Mouse (Mus musculus) MEL (cell line): Measurements from ENCODE around the gene Wnt2b.

Source experiments
- CHD2 ChIP-seq: IDR thresholded peaks from 2 replicates; pipeline ENCODE4 v1.6.1; 2011; ENCODE audit warnings: low read length, improper control_type of control experiment
- CTCF ChIP-seq, 3 experiments: IDR thresholded peaks in 2 of 3; conservative IDR thresholded peaks in 1 of 3; 2 replicates each; pipeline ENCODE4 v1.5.1; 2011 to 2012; ENCODE audit warnings: low read length in 3 of 3, low read depth in 2 of 3, mild to moderate bottlenecking in 2 of 3, improper control_type of control experiment in 1 of 3, inconsistent platforms in 1 of 3, mixed read lengths in 1 of 3, moderate library complexity in 1 of 3; ENCODE audit not compliant: control insufficient read depth in 1 of 3, insufficient read depth in 1 of 3, poor library complexity in 1 of 3, severe bottlenecking in 1 of 3
- EP300 ChIP-seq, 2 experiments: IDR thresholded peaks; 2 replicates each; pipeline ENCODE4 v1.6.1; 2011; ENCODE audit warnings: improper control_type of control experiment in 2 of 2, low read length in 2 of 2, low read depth in 1 of 2, mild to moderate bottlenecking in 1 of 2
- GATA1 ChIP-seq: IDR thresholded peaks from 2 replicates; pipeline ENCODE4 v1.6.1; 2011; ENCODE audit warnings: low read depth, low read length, improper control_type of control experiment
- MAFK ChIP-seq: IDR thresholded peaks from 2 replicates; pipeline ENCODE4 v1.6.1; 2011; ENCODE audit warnings: low read depth, mild to moderate bottlenecking, low read length, improper control_type of control experiment, borderline replicate concordance
- MAX ChIP-seq: IDR thresholded peaks from 2 replicates; pipeline ENCODE4 v1.6.1; 2011; ENCODE audit warnings: low read length, improper control_type of control experiment
- NELFE ChIP-seq: IDR thresholded peaks from 2 replicates; pipeline ENCODE4 v1.6.1; 2011; ENCODE audit warnings: low read depth, low read length, improper control_type of control experiment
- POLR2A ChIP-seq, 2 experiments: IDR thresholded peaks; 2 replicates each; pipeline ENCODE4 v1.6.1; 2011 to 2012; ENCODE audit warnings: low read length in 2 of 2, mild to moderate bottlenecking in 2 of 2, control low read depth in 1 of 2, improper control_type of control experiment in 1 of 2, low read depth in 1 of 2, moderate library complexity in 1 of 2; ENCODE audit not compliant: control insufficient read depth in 1 of 2, insufficient read depth in 1 of 2, poor library complexity in 1 of 2
- POLR2AphosphoS2 ChIP-seq: IDR thresholded peaks from 2 replicates; pipeline ENCODE4 v1.6.1; 2011; ENCODE audit warnings: low read length, improper control_type of control experiment
- RCOR1 ChIP-seq: IDR thresholded peaks from 2 replicates; pipeline ENCODE4 v1.6.1; 2012; ENCODE audit warnings: low read depth, mild to moderate bottlenecking, inconsistent platforms, low read length, improper control_type of control experiment
- USF1 ChIP-seq: IDR thresholded peaks from 2 replicates; pipeline ENCODE4 v1.6.1; 2014; ENCODE audit warnings: low read depth, mild to moderate bottlenecking, inconsistent platforms, low read length, improper control_type of control experiment, moderate library complexity
- ZMIZ1 ChIP-seq: IDR thresholded peaks from 2 replicates; pipeline ENCODE4 v1.6.1; 2012; ENCODE audit warnings: low read depth, mild to moderate bottlenecking, inconsistent platforms, low read length, improper control_type of control experiment, moderate library complexity

DNA sequence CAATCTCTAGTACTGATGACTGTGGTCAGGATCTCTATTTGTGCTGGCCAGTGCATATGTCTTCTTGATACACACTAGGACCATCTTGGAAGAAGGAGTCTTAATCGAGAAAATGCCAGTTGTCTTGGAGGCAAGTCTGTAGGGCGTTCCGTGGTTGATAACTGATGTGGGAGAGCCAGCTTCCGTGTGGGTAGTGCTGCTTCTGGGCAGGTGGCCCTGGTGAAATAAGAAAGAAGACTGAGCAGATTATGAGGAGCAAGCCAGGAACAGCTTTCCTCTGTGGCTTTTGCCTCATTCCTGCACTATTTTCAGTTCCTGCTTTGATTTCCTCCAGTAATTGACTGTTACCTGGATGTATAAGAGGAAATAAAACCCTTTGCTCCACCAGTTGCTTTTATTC is 56.3 kb downstream of the Wnt2b start:
- no peak for TF ChIP-seq POLR2AphosphoS2
- TF ChIP-seq NELFE = no peak
- TF ChIP-seq MAFK = no peak
- no peak for TF ChIP-seq CTCF (IDR thresholded peaks at IDR 0.05 in 2 of 3, conservative IDR thresholded peaks at IDR 0.05 in 1 of 3; ENCODE audit: control insufficient read depth in 1 of 3, insufficient read depth in 1 of 3, low read depth in 2 of 3, low read length in 3 of 3, poor library complexity in 1 of 3, severe bottlenecking in 1 of 3)
- TF ChIP-seq POLR2A (IDR thresholded peaks at IDR 0.05; ENCODE audit: control insufficient read depth in 1 of 2, insufficient read depth in 1 of 2, low read depth in 1 of 2, low read length in 2 of 2, poor library complexity in 1 of 2) = no peak
- no peak for TF ChIP-seq ZMIZ1
- no peak for TF ChIP-seq USF1
- TF ChIP-seq MAX = no peak
- TF ChIP-seq GATA1 = no peak
- no peak for TF ChIP-seq CHD2
- TF ChIP-seq EP300 (IDR thresholded peaks at IDR 0.05; ENCODE audit: low read depth in 1 of 2, low read length in 2 of 2) = no peak
- TF ChIP-seq RCOR1 = no peak
